In genomic region chr1:135632199-135632598, GRCm38 (mm10) we compare ENCODE assay signal across 11 mouse cellular contexts. TPM values are rescaled to one million over a fixed set of nuclear protein-coding genes. Genes with fewer than 3 reads are reported as not detected.
DNase-seq lines count a peak whose midpoint lies in the region; ATAC-seq and TF ChIP-seq lines count a peak whose summit lies in the region.
"Had no signal": no experiment of that assay in that cellular context is flagged by ENCODE, and none has a peak within 500 bp of the region (broad histone marks: within the 10 kb centered on the region; RNA-seq: fewer than 3 reads in every experiment).

No protein-coding gene starts in this region.

- intact Hi-C loops in heart, postnatal 10 days (cut with DNase I), result loop anchor here (5.0 kb wide), 1 partner anchor 35 kb away; no protein-coding TSS in a partner anchor

- no peak for ATAC-seq in heart, embryonic 13.5 days (ENCODE audit: extremely low read depth, insufficient number of reproducible peaks, low FRiP score, low TSS enrichment)
- no peak for ATAC-seq in liver, embryonic 13.5 days (ENCODE audit: low read depth)
- no peak for ATAC-seq in liver, embryonic 11.5 days (replicated peaks; ENCODE audit: low FRiP score)
- no peak for ATAC-seq in CD4-positive, CD25-positive, alpha-beta regulatory T cell, adult 4 months
- ATAC-seq: forebrain, embryonic 16.5 days; hindbrain, embryonic 16.5 days had no signal

- TF ChIP-seq POLR2A in myocyte (IDR thresholded peaks at IDR 0.05; ENCODE audit: insufficient read length, low read depth), result no peak

- no peaks in the 10 kb centered on the region for H3K9me3 ChIP-seq in heart, embryonic 13.5 days
- H3K9me3 ChIP-seq in liver, embryonic 13.5 days (replicated peaks), result no peaks in the 10 kb centered on the region
- no peaks in the 10 kb centered on the region for H3K9me3 ChIP-seq in liver, embryonic 11.5 days (ENCODE audit: control insufficient read depth, low read length)
- H3K9me3 ChIP-seq: midbrain, embryonic 12.5 days had no signal

- peaks cover 12% of the 10 kb centered on the region; the same call in 1 of the 2 replicates for H3K36me3 ChIP-seq in heart, embryonic 13.5 days
- no peaks in the 10 kb centered on the region for H3K36me3 ChIP-seq in liver, embryonic 13.5 days
- no peaks in the 10 kb centered on the region for H3K36me3 ChIP-seq in liver, embryonic 11.5 days (ENCODE audit: control insufficient read depth, insufficient read depth, low read length)
- no peaks in the 10 kb centered on the region for H3K36me3 ChIP-seq in myocyte (ENCODE audit: control insufficient read depth, insufficient read depth)
- H3K36me3 ChIP-seq: limb, embryonic 13.5 days; midbrain, embryonic 12.5 days had no signal

- peak overlapping the region; percentile 31; the same call in 1 of the 2 replicates for H3K4me2 ChIP-seq in heart, embryonic 13.5 days
- H3K4me2 ChIP-seq in liver, embryonic 13.5 days, result peak overlapping the region; percentile 23; the same call in 1 of the 2 replicates
- no peak overlapping the region for H3K4me2 ChIP-seq in liver, embryonic 11.5 days
- peak overlapping the region; percentile 14 for H3K4me2 ChIP-seq in myocyte (ENCODE audit: low read depth)
- H3K4me2 ChIP-seq: limb, embryonic 13.5 days; midbrain, embryonic 12.5 days had no signal

- peaks cover 69% of the 10 kb centered on the region for H3K79me2 ChIP-seq in myocyte (ENCODE audit: control insufficient read depth, insufficient read depth)

- no peak for DNase-seq in heart, postnatal 10 days
- DNase-seq in liver, embryonic 13.5 days, result no peak
- no peak for DNase-seq in liver, embryonic 11.5 days (ENCODE audit: low spot score)
- peak; percentile 91 for DNase-seq in ES-CJ7 (ENCODE audit: low read depth, low spot score)

- H3K4me3 ChIP-seq in heart, embryonic 13.5 days, result no peak overlapping the region
- H3K4me3 ChIP-seq in liver, embryonic 13.5 days (replicated peaks), result no peak overlapping the region
- no peak overlapping the region for H3K4me3 ChIP-seq in liver, embryonic 11.5 days (ENCODE audit: low read depth, low read length)
- no peak overlapping the region for H3K4me3 ChIP-seq in myocyte
- H3K4me3 ChIP-seq: limb, embryonic 13.5 days; midbrain, embryonic 12.5 days had no signal

- H3ac ChIP-seq in myocyte (ENCODE audit: control insufficient read depth, insufficient read length), result no peak overlapping the region

- 67% methylated on average over 1 of the region's 1 CpGs for WGBS in heart, embryonic 13.5 days
- 52% methylated on average over 1 of the region's 1 CpGs for WGBS in liver, embryonic 13.5 days (ENCODE audit: insufficient replicate concordance)
- WGBS in liver, embryonic 11.5 days, result 78% methylated on average over 1 of the region's 1 CpGs

- no peaks in the 10 kb centered on the region for H3K27me3 ChIP-seq in heart, embryonic 13.5 days (replicated peaks)
- no peaks in the 10 kb centered on the region for H3K27me3 ChIP-seq in liver, embryonic 13.5 days
- no peaks in the 10 kb centered on the region for H3K27me3 ChIP-seq in liver, embryonic 11.5 days (replicated peaks; ENCODE audit: control insufficient read depth, insufficient read depth, low read length)
- H3K27me3 ChIP-seq in myocyte (ENCODE audit: control insufficient read depth, insufficient read depth, insufficient read length), result no peaks in the 10 kb centered on the region
- H3K27me3 ChIP-seq: limb, embryonic 13.5 days; midbrain, embryonic 12.5 days had no signal

- no peak overlapping the region for H3K9ac ChIP-seq in heart, embryonic 13.5 days
- H3K9ac ChIP-seq in liver, embryonic 13.5 days, result no peak overlapping the region
- no peak overlapping the region for H3K9ac ChIP-seq in liver, embryonic 11.5 days (ENCODE audit: low read depth, low read length)
- H3K9ac ChIP-seq: limb, embryonic 13.5 days; midbrain, embryonic 12.5 days had no signal

- peak overlapping the region; percentile 76; the same call in 1 of the 2 replicates for H3K27ac ChIP-seq in heart, embryonic 13.5 days (replicated peaks)
- peak overlapping the region; percentile 45; the same call in 1 of the 2 replicates for H3K27ac ChIP-seq in liver, embryonic 13.5 days
- H3K27ac ChIP-seq in liver, embryonic 11.5 days (ENCODE audit: low read depth, low read length), result no peak overlapping the region
- H3K27ac ChIP-seq: limb, embryonic 13.5 days; midbrain, embryonic 12.5 days had no signal

- peaks cover 46% of the 10 kb centered on the region for H3K4me1 ChIP-seq in heart, embryonic 13.5 days
- peaks cover 11% of the 10 kb centered on the region for H3K4me1 ChIP-seq in liver, embryonic 13.5 days (replicated peaks)
- peaks cover 8% of the 10 kb centered on the region for H3K4me1 ChIP-seq in liver, embryonic 11.5 days (replicated peaks; ENCODE audit: control insufficient read depth, insufficient read depth, low read length)

TF ChIP-seq in myocyte, 11 proteins besides CTCF, POLR2A, EP300 and RAD21:
- TF ChIP-seq TCF3 (IDR thresholded peaks at IDR 0.05; ENCODE audit: insufficient read length, low read depth) (no peak), E2F4 (IDR thresholded peaks at IDR 0.05; ENCODE audit: insufficient read depth) (no peak), USF1 (IDR thresholded peaks at IDR 0.05; ENCODE audit: low read depth) (no peak), MYOD1 (IDR thresholded peaks at IDR 0.05; ENCODE audit: control insufficient read depth in 1 of 3, insufficient read length in 2 of 3, low read depth in 2 of 3) (no peak), TCF12 (IDR thresholded peaks at IDR 0.05; ENCODE audit: insufficient read depth, poor library complexity, severe bottlenecking) (no peak), POLR2AphosphoS2 (IDR thresholded peaks at IDR 0.05; ENCODE audit: insufficient read length, low read depth) (no peak), REST (IDR thresholded peaks at IDR 0.05; ENCODE audit: insufficient read depth, insufficient read length) (no peak), SRF (IDR thresholded peaks at IDR 0.05; ENCODE audit: control insufficient read depth, insufficient read length, low read depth) (no peak), MYOG (IDR thresholded peaks at IDR 0.05; ENCODE audit: control insufficient read depth in 1 of 3, insufficient read depth in 1 of 3, insufficient read length in 2 of 3, low read depth in 2 of 3) (no peak), MAX (IDR thresholded peaks at IDR 0.05; ENCODE audit: low read depth) (no peak), CEBPB (IDR thresholded peaks at IDR 0.05; ENCODE audit: insufficient read depth, poor library complexity, severe bottlenecking) (no peak)

RNA-seq across cellular contexts. Expression of gene Nav1, which starts 25.1 kb away (rescaled TPM):
- polyA plus RNA-seq in heart, embryonic 13.5 days (2015; fragmentation: Nextera tagmentation; extraction: Ambion mirVana), result 24.6 and 25.6 TPM in 2 replicates
- 10 to 100 TPM; 34.3 to 42.8 TPM for total RNA-seq in heart, postnatal 10 days (2021)
- 1.1 and 1.8 TPM in 2 replicates for polyA plus RNA-seq in liver, embryonic 13.5 days (2015; fragmentation: Nextera tagmentation; extraction: Ambion mirVana)
- polyA plus RNA-seq in liver, embryonic 11.5 days (2014; fragmentation: Nextera tagmentation; extraction: Ambion mirVana), result 8.8 and 8.9 TPM in 2 replicates
- 33.7 TPM for polyA plus RNA-seq in myocyte (2012; fragmentation: generic; extraction: Trizol)
- polyA plus RNA-seq in CD4-positive, CD25-positive, alpha-beta regulatory T cell, adult 4 months (2017; shearing (Covaris generic)), result under 1 TPM; 0.29 to 0.98 TPM
